Mouse (Mus musculus) hindbrain, embryonic 16.5 days (tissue): Measurements from ENCODE around the gene Ak4. TPM values are rescaled to one million over a fixed set of nuclear protein-coding genes. Genes with fewer than 3 reads are reported as not detected.
"Not testable (repeated sequence)": the region's sequence is repeated elsewhere in the genome, so short reads cannot be mapped to it uniquely, and the experiment has no call there.

Experiments
- ATAC-seq: fragments of 200-750 bp; cut with Nextera tagmentation; 2 replicates; pipeline ENCODE4 v1.8.0; 2017; ENCODE audit warnings: moderate TSS enrichment, moderate library complexity
- H3K27ac ChIP-seq: fragments of 300-500 bp; sonication (generic); 2 replicates; pipeline ENCODE4 v1.5.1; 2014; ENCODE audit warnings: low read depth, mild to moderate bottlenecking, control low read depth, low read length, moderate library complexity
- H3K27me3 ChIP-seq: fragments of 300-500 bp; sonication (generic); replicated peaks from 2 replicates; pipeline ENCODE4 v1.6.1; 2014; ENCODE audit warnings: low read length; ENCODE audit not compliant: control insufficient read depth, insufficient read depth
- H3K36me3 ChIP-seq: fragments of 300-500 bp; sonication (generic); 2 replicates; pipeline ENCODE4 v1.6.1; 2014; ENCODE audit warnings: mild to moderate bottlenecking, low read length, moderate library complexity, mixed read lengths; ENCODE audit not compliant: control insufficient read depth, insufficient read depth
- H3K4me1 ChIP-seq: fragments of 300-500 bp; sonication (generic); 2 replicates; pipeline ENCODE4 v1.6.1; 2014; ENCODE audit warnings: low read depth, low read length; ENCODE audit not compliant: control insufficient read depth, insufficient read depth
- H3K4me2 ChIP-seq: fragments of 300-500 bp; sonication (generic); 2 replicates; pipeline ENCODE4 v1.6.1; 2014; ENCODE audit warnings: mild to moderate bottlenecking, low read length, control low read depth, moderate library complexity
- H3K4me3 ChIP-seq: fragments of 300-500 bp; sonication (generic); 2 replicates; pipeline ENCODE4 v1.5.1; 2014; ENCODE audit warnings: mild to moderate bottlenecking, low read length, control low read depth, moderate library complexity
- H3K9ac ChIP-seq: fragments of 300-500 bp; sonication (generic); 2 replicates; pipeline ENCODE4 v1.6.1; 2014; ENCODE audit warnings: low read depth, mild to moderate bottlenecking, control low read depth, low read length, moderate library complexity
- H3K9me3 ChIP-seq: fragments of 300-500 bp; sonication (generic); 2 replicates; pipeline ENCODE4 v1.6.1; 2014; ENCODE audit warnings: mild to moderate bottlenecking, low read length, moderate library complexity; ENCODE audit not compliant: control insufficient read depth
- WGBS: fragments of 180-500 bp; shearing (Covaris S2); extraction: QIAGEN DNeasy Blood & Tissue Kit; methylation state at CpG from one replicate; pipeline ENCODE4 v1.1.7; 2014; 5-methylcytosine and 5-hydroxymethylcytosine counted together
- polyA plus RNA-seq: library from polyadenylated mRNA; unstranded; fragments of >200 nt; fragmentation: Nextera tagmentation; extraction: Ambion mirVana; gene quantifications from 2 replicates; pipeline ENCODE4 v1.2.1, GENCODE M21; 2015

The Ak4 gene
- polyA plus RNA-seq, 1 experiment from 2014 or later = 12.9 TPM

GRCm38 (mm10) chr4:101388246-101388645 lies 30.8 kb upstream of the Ak4 start:
- Histone ChIP-seq H3K27me3 (no peaks in the 10 kb centered on the region), H3K9ac (no peak overlapping the region), H3K9me3 (no peaks in the 10 kb centered on the region), H3K4me1 (no peaks in the 10 kb centered on the region), H3K27ac (no peak overlapping the region), H3K4me2 (no peak overlapping the region), H3K36me3 (no peaks in the 10 kb centered on the region), H3K4me3 (no peak overlapping the region)
- no peak for ATAC-seq
- WGBS = 83% methylated on average over 8 of the region's 8 CpGs

GRCm38 (mm10) chr4:101388656-101389055 lies 30.4 kb upstream of the Ak4 start:
- H3K4me2 ChIP-seq, H3K9ac ChIP-seq, H3K4me1 ChIP-seq, ATAC-seq, H3K27me3 ChIP-seq, H3K36me3 ChIP-seq, H3K4me3 ChIP-seq, H3K9me3 ChIP-seq, H3K27ac ChIP-seq: not testable (repeated sequence)
- WGBS = 88% methylated on average over 6 of the region's 6 CpGs

DNA sequence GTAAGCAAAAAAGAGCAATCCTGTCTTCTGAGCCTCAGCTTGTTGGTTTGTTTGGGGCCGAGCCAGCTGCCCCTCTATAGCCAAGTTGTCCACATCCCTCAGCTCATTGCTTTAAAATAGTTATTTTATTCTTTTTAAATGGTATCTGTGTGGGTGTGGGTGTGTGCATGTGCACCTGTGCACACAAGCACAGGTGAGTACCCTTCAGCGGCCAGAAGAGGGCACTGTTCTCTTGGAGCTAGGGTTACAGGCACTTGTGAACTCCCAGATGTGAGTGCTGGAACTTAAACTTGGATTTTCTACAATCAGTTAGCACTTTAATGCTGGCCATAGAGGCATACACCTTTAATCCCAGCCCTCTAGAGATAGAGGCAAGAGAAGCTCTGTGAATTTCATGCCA lies 26.8 kb upstream of the Ak4 start:
- 45% methylated on average over 2 of the region's 2 CpGs for WGBS
- Histone ChIP-seq H3K36me3 (no peaks in the 10 kb centered on the region), H3K27me3 (no peaks in the 10 kb centered on the region), H3K4me1 (no peaks in the 10 kb centered on the region), H3K9ac (no peak overlapping the region), H3K4me3 (no peak overlapping the region), H3K9me3 (no peaks in the 10 kb centered on the region), H3K27ac (no peak overlapping the region), H3K4me2 (no peak overlapping the region)
- ATAC-seq = no peak

DNA sequence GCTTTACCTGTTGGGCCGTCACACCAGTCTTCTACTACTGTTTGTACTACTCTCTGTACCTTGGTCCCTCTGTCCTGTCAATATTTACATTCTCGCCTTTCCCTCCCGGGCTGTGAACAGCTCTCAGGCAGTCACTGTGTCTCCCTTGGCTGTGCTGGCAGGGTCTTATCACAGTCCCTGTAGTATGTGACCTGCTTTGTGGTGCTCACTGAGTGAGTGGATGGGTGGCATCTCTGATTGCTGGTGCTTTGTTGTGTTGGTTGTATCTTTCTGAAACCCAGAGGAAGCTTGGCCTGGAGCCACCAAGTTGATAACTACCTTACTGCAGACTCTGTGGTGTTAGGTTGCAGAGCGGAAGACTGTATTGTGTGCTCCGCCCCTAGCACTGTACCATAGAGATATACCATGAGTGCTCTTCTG lies 25.8 kb upstream of the Ak4 start:
- H3K9me3 ChIP-seq = no peaks in the 10 kb centered on the region
- H3K27ac ChIP-seq = no peak overlapping the region
- no peak for ATAC-seq
- H3K4me3 ChIP-seq = no peak overlapping the region
- H3K4me1 ChIP-seq = no peaks in the 10 kb centered on the region
- H3K9ac ChIP-seq = no peak overlapping the region
- WGBS = 89% methylated on average over 5 of the region's 5 CpGs
- no peaks in the 10 kb centered on the region for H3K36me3 ChIP-seq
- no peaks in the 10 kb centered on the region for H3K27me3 ChIP-seq
- H3K4me2 ChIP-seq = no peak overlapping the region

GRCm38 (mm10) chr4:101395021-101395533 lies 24.0 kb upstream of the Ak4 start:
- no peaks in the 10 kb centered on the region for H3K9me3 ChIP-seq
- H3K4me3 ChIP-seq = no peak overlapping the region
- no peak overlapping the region for H3K9ac ChIP-seq
- H3K27me3 ChIP-seq = no peaks in the 10 kb centered on the region
- no peaks in the 10 kb centered on the region for H3K36me3 ChIP-seq
- H3K4me2 ChIP-seq = no peak overlapping the region
- ATAC-seq = no peak
- no peak overlapping the region for H3K27ac ChIP-seq
- 83% methylated on average over 8 of the region's 8 CpGs for WGBS
- no peaks in the 10 kb centered on the region for H3K4me1 ChIP-seq

GRCm38 (mm10) chr4:101400025-101400594 lies 19.0 kb upstream of the Ak4 start:
- Histone ChIP-seq H3K9me3 (no peaks in the 10 kb centered on the region), H3K4me3 (no peak overlapping the region), H3K27ac (no peak overlapping the region), H3K36me3 (no peaks in the 10 kb centered on the region), H3K27me3 (no peaks in the 10 kb centered on the region), H3K4me1 (no peaks in the 10 kb centered on the region), H3K4me2 (no peak overlapping the region), H3K9ac (no peak overlapping the region)
- 89% methylated on average over 4 of the region's 4 CpGs for WGBS
- no peak for ATAC-seq

DNA sequence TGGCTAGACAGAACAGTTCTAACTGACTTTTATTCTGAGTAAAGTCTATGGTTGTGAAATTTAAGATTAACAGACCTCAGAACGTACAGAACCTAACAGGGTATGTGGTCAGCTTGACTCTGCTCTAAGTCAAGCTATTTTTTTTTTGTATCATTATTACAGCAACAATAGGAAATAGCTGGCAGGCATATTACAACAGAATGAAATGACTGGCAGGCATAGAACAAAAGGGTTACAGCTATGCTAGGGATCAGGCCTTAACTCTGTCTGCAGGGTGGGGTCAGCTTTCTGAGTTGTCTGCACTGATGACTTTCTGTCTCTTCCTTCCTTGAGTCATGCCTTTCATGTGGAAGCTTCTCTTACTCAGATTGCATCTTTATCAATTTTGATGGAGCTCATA lies 17.1 kb upstream of the Ak4 start:
- Histone ChIP-seq H3K4me1 (no peaks in the 10 kb centered on the region), H3K4me2 (no peak overlapping the region), H3K36me3 (no peaks in the 10 kb centered on the region), H3K27me3 (no peaks in the 10 kb centered on the region), H3K9me3 (no peaks in the 10 kb centered on the region), H3K9ac (no peak overlapping the region), H3K27ac (no peak overlapping the region), H3K4me3 (no peak overlapping the region)
- 89% methylated on average over 1 of the region's 1 CpGs for WGBS
- ATAC-seq = no peak

DNA sequence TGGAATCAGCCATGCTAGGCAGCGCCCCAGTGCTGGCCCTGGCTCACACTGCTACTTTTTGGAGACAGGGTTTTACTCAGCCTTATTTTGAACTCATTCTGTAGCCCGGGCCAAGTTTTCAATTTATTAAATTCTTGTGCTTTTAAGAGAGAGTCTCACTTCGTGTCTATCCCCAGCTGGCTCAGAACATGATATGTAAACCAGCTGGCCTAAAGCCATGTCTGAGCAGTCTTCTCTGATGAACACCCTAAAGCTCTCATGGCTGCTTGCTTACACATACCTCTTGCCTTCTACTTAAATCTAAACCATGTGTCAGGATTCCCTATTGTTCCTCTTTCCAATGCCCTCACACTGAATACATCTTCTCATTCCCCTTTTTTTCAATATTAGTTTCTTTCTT lies 14.2 kb upstream of the Ak4 start:
- Histone ChIP-seq H3K4me1 (no peaks in the 10 kb centered on the region), H3K27ac (no peak overlapping the region), H3K4me2 (no peak overlapping the region), H3K9me3 (no peaks in the 10 kb centered on the region), H3K9ac (no peak overlapping the region), H3K27me3 (no peaks in the 10 kb centered on the region), H3K36me3 (no peaks in the 10 kb centered on the region), H3K4me3 (no peak overlapping the region)
- WGBS = 72% methylated on average over 3 of the region's 3 CpGs
- no peak for ATAC-seq

DNA sequence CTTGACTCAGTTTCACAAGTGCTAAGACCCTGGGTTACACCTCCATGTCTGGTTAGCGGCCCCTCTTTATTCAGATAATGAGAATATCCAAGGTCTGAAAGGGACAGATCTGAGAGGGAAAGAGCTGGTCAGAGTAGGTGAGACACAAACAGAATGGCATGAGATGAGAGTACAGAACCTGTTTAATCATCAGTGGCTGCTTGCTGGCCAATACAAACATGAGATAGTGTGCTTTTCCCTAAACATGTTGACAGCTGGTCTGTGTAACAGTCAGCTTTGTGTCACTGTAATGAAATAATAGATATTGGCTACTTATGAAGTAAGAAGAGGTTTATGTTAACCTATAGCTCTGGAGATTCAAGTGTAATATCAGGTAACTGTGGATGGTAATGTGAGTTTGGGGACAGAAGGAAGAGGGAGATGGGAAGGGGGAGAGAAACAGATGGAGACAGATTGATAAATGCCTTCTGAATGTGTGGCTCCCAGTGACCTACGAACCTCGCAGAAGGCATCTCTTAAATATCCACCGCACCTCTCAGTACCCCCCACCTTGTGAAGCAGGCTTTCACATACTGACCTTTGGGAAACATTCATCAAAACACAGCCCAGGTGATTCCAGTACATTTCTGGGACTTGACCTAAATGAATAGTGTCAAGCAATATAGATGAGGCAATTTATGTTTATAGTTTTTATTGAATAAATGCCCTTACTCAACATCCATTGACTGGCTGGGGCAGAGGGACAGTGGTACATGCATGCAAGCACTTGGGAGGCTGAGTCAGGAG lies 12.5 kb upstream of the Ak4 start:
- H3K9me3 ChIP-seq = no peaks in the 10 kb centered on the region
- H3K4me2 ChIP-seq = no peak overlapping the region
- no peaks in the 10 kb centered on the region for H3K27me3 ChIP-seq
- no peaks in the 10 kb centered on the region for H3K36me3 ChIP-seq
- no peak overlapping the region for H3K9ac ChIP-seq
- no peak overlapping the region for H3K4me3 ChIP-seq
- 89% methylated on average over 4 of the region's 4 CpGs for WGBS
- no peak for ATAC-seq
- H3K4me1 ChIP-seq = no peaks in the 10 kb centered on the region
- H3K27ac ChIP-seq = no peak overlapping the region
